Mouse (Mus musculus): ENCODE results near the gene Lkaaear1. TPM values are rescaled to one million over a fixed set of nuclear protein-coding genes. Genes with fewer than 3 reads are reported as not detected.

Gene Lkaaear1
- polyA plus RNA-seq, 1 experiment, result not detected

DNA sequence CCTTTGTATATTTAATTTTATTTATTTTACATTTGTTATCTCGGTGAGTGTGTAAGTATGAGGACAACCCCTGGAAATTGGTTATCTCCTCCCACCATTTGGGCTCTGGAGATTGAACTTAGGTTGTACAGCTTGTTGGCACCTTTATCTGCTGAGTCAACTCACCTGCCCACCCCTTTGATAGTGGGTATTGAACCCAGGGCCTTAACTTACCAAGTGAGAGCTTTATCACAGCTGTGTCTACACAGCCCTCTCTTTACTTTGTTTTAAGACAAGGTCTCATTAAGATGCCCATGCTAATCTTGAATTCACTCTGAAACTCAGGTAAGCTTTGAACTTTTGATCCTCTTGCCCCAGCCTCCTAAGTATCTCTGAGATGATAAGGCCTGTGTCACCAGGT is 16.3 kb downstream of the Lkaaear1 start:
- no peaks in the 10 kb centered on the region for H3K79me3 ChIP-seq (ENCODE audit: low read depth)
- no peak for TF ChIP-seq MYOD1 (IDR thresholded peaks at IDR 0.05; ENCODE audit: control insufficient read depth, insufficient read length, low read depth)
- TF ChIP-seq MAX (IDR thresholded peaks at IDR 0.05), result no peak
- TF ChIP-seq MYOG (IDR thresholded peaks at IDR 0.05; ENCODE audit: control insufficient read depth, extremely low read depth, insufficient read length), result no peak
- no peak for TF ChIP-seq CTCF (IDR thresholded peaks at IDR 0.05; ENCODE audit: control insufficient read depth, insufficient read depth, insufficient read length)
- no peak for TF ChIP-seq FOSL1 (IDR thresholded peaks at IDR 0.05; ENCODE audit: insufficient read depth, low read length, poor library complexity, severe bottlenecking)
- TF ChIP-seq USF1 (IDR thresholded peaks at IDR 0.05; ENCODE audit: low read depth), result no peak
- no peak for TF ChIP-seq CEBPB (IDR thresholded peaks at IDR 0.05; ENCODE audit: low read depth)
- H3K79me2 ChIP-seq (ENCODE audit: control insufficient read depth, insufficient read depth), result no peaks in the 10 kb centered on the region
- H3K27me3 ChIP-seq (ENCODE audit: control insufficient read depth, insufficient read depth, insufficient read length), result no peaks in the 10 kb centered on the region
- H3K36me3 ChIP-seq (ENCODE audit: control insufficient read depth, insufficient read depth), result no peaks in the 10 kb centered on the region
- no peak overlapping the region for H3ac ChIP-seq (ENCODE audit: control insufficient read depth, insufficient read length, low read depth)
- H3K4me3 ChIP-seq (ENCODE audit: insufficient read depth, poor library complexity, severe bottlenecking), result no peak overlapping the region

DNA sequence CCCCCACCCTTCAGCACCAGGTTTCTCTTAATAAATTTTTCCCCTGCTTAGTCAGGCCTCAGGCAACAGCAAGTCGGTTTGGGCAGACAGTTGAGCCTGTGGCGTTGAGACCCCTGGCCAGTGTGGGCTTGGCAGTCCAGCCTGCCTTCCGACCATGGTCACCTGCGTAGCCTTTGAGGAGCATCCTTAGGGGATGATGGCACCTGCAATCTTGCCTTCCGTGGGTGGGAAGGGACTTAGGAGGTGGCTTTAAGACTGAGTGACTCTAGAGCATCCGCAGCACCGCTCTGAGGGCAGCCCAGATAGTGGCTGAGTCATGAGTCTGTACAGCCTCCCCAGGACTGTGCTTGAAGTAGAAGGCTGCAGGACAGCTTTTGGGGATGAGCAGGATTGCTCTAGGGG is 17.5 kb downstream of the Lkaaear1 start:
- no peaks in the 10 kb centered on the region for H3K27me3 ChIP-seq (ENCODE audit: control insufficient read depth, insufficient read depth, insufficient read length)
- no peaks in the 10 kb centered on the region for H3K79me2 ChIP-seq (ENCODE audit: control insufficient read depth, insufficient read depth)
- no peaks in the 10 kb centered on the region for H3K79me3 ChIP-seq (ENCODE audit: low read depth)
- H3K36me3 ChIP-seq (ENCODE audit: control insufficient read depth, insufficient read depth), result no peaks in the 10 kb centered on the region
- H3K4me3 ChIP-seq (ENCODE audit: insufficient read depth, poor library complexity, severe bottlenecking), result peak overlapping the region; percentile 31
- peak overlapping the region; percentile 93 for H3ac ChIP-seq (ENCODE audit: control insufficient read depth, insufficient read length, low read depth)
- TF ChIP-seq CEBPB (IDR thresholded peaks at IDR 0.05; ENCODE audit: low read depth), result no peak
- TF ChIP-seq FOSL1 (IDR thresholded peaks at IDR 0.05; ENCODE audit: insufficient read depth, low read length, poor library complexity, severe bottlenecking), result no peak
- TF ChIP-seq USF1 (IDR thresholded peaks at IDR 0.05; ENCODE audit: low read depth), result no peak
- TF ChIP-seq MYOG (IDR thresholded peaks at IDR 0.05; ENCODE audit: control insufficient read depth, extremely low read depth, insufficient read length), result no peak
- TF ChIP-seq MYOD1 (IDR thresholded peaks at IDR 0.05; ENCODE audit: control insufficient read depth, insufficient read length, low read depth), result no peak
- TF ChIP-seq MAX (IDR thresholded peaks at IDR 0.05), result no peak
- TF ChIP-seq CTCF (IDR thresholded peaks at IDR 0.05; ENCODE audit: control insufficient read depth, insufficient read depth, insufficient read length), result no peak

DNA sequence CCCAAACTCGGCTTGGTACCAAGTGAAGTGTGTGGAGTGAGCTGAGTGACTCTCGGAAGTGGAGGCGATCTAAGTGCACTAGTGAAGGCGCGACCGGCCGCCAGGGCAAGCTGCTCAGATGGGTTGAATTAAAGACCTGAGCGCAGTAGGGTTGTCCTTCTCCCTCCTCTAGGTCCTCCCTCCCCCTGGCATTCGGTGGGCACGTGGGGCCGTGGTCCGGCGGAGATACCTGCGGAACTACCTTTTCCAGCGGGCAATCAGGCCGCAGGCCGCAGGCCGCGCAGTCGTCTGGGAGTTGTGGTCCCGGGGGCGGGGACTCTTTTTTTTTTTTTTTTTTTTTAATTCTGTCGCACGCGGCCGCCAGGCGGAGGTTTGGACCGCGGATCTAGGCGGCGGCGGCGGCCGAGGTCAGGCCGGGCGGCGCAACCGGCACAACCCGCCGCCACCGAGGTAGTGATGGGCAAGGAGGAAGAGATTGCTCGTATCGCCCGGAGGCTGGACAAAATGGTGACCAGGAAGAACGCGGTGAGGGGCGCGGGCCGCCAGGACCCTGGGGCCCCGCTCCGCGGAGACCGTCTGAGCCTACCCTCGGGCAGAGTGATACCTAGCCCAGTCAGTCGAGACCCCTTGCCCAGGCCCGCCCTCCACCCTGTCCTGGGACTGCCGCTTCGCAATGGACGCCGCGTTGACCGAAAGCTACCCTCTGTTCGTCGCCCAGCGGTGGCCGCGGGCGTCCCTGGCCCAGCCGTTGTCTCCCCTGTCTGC is 18.1 kb downstream of the Lkaaear1 start, which contains the start of gene Tcea2:
TSS of gene Tcea2 (plus strand) at position 360 of the 765 bp plus-strand sequence.
- Histone ChIP-seq H3K27me3 (ENCODE audit: control insufficient read depth, insufficient read depth, insufficient read length) (no peaks in the 10 kb centered on the region), H3K4me3 (ENCODE audit: insufficient read depth, poor library complexity, severe bottlenecking) (peak within 1 kb of the TSS; percentile 31), H3K79me2 (ENCODE audit: control insufficient read depth, insufficient read depth) (no peaks in the 10 kb centered on the region), H3ac (ENCODE audit: control insufficient read depth, insufficient read length, low read depth) (peak within 1 kb of the TSS; percentile 93), H3K79me3 (ENCODE audit: low read depth) (no peaks in the 10 kb centered on the region), H3K36me3 (ENCODE audit: control insufficient read depth, insufficient read depth) (no peaks in the 10 kb centered on the region)
- TF ChIP-seq MAX (IDR thresholded peaks at IDR 0.05), result peak; percentile 51
- TF ChIP-seq USF1 (IDR thresholded peaks at IDR 0.05; ENCODE audit: low read depth), result peak; percentile 24
- no peak for TF ChIP-seq CTCF (IDR thresholded peaks at IDR 0.05; ENCODE audit: control insufficient read depth, insufficient read depth, insufficient read length)

DNA sequence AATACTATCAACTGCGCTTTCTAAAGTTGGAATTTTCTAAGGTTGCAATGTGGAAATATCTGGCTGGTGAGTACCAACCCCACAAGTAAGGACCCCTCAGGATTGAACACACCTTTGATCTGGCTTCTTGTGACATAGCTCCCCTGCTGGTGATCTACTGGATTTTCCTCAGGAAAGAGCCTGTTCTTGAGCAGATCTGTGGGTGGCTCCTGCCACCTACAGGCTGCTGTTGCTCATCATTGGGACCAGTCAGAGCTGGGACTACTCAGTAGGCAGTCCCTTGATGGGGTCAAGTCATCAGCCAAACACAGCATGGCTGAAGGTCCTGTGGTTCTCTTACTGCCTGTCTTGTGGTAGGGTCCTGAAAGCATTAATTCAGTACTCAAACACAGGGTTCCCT is 19.5 kb downstream of the Lkaaear1 start:
- no peaks in the 10 kb centered on the region for H3K79me2 ChIP-seq (ENCODE audit: control insufficient read depth, insufficient read depth)
- TF ChIP-seq CTCF (IDR thresholded peaks at IDR 0.05; ENCODE audit: control insufficient read depth, insufficient read depth, insufficient read length) (peak; percentile 88), FOSL1 (IDR thresholded peaks at IDR 0.05; ENCODE audit: insufficient read depth, low read length, poor library complexity, severe bottlenecking) (no peak), MAX (IDR thresholded peaks at IDR 0.05) (peak; percentile 27)
- no peaks in the 10 kb centered on the region for H3K27me3 ChIP-seq (ENCODE audit: control insufficient read depth, insufficient read depth, insufficient read length)
- H3ac ChIP-seq (ENCODE audit: control insufficient read depth, insufficient read length, low read depth), result no peak overlapping the region
- H3K79me3 ChIP-seq (ENCODE audit: low read depth), result no peaks in the 10 kb centered on the region
- no peak overlapping the region for H3K4me3 ChIP-seq (ENCODE audit: insufficient read depth, poor library complexity, severe bottlenecking)
- no peaks in the 10 kb centered on the region for H3K36me3 ChIP-seq (ENCODE audit: control insufficient read depth, insufficient read depth)

DNA sequence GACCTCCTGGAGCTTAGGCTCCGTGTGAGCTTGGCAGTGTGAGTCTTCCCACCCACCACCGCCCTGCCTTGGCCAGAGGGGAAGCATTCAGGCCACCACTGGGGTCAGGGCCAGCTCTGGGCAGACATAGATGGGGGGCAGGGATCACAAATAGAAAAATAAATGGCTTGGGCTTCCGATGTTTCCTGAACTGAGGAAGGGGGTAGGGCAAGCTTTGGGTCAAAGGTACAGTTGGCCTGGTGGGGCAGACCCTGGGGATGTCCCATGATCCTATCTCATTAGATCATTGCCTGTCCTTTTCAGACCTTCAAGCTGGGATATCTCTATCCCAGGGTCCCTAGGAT is 20.5 kb downstream of the Lkaaear1 start:
- H3K36me3 ChIP-seq (ENCODE audit: control insufficient read depth, insufficient read depth), result no peaks in the 10 kb centered on the region
- H3K4me3 ChIP-seq (ENCODE audit: insufficient read depth, poor library complexity, severe bottlenecking), result no peak overlapping the region
- H3ac ChIP-seq (ENCODE audit: control insufficient read depth, insufficient read length, low read depth), result no peak overlapping the region
- H3K27me3 ChIP-seq (ENCODE audit: control insufficient read depth, insufficient read depth, insufficient read length), result peaks cover 3% of the 10 kb centered on the region
- no peak for TF ChIP-seq MAX (IDR thresholded peaks at IDR 0.05)
- no peak for TF ChIP-seq MYOG (IDR thresholded peaks at IDR 0.05; ENCODE audit: control insufficient read depth, extremely low read depth, insufficient read length)
- no peak for TF ChIP-seq CEBPB (IDR thresholded peaks at IDR 0.05; ENCODE audit: low read depth)
- TF ChIP-seq CTCF (IDR thresholded peaks at IDR 0.05; ENCODE audit: control insufficient read depth, insufficient read depth, insufficient read length), result no peak
- no peak for TF ChIP-seq MYOD1 (IDR thresholded peaks at IDR 0.05; ENCODE audit: control insufficient read depth, insufficient read length, low read depth)
- no peak for TF ChIP-seq USF1 (IDR thresholded peaks at IDR 0.05; ENCODE audit: low read depth)
- TF ChIP-seq FOSL1 (IDR thresholded peaks at IDR 0.05; ENCODE audit: insufficient read depth, low read length, poor library complexity, severe bottlenecking), result no peak
- H3K79me3 ChIP-seq (ENCODE audit: low read depth), result no peaks in the 10 kb centered on the region
- H3K79me2 ChIP-seq (ENCODE audit: control insufficient read depth, insufficient read depth), result no peaks in the 10 kb centered on the region

Data from C2C12 (cell line).